Mouse (Mus musculus): Measurements from ENCODE around the gene Rgs14. TPM values are rescaled to one million over a fixed set of nuclear protein-coding genes. Genes with fewer than 3 reads are reported as not detected.

The Rgs14 gene
- polyA plus RNA-seq, 1 experiment from 2014 or later: 1.9 TPM

DNA sequence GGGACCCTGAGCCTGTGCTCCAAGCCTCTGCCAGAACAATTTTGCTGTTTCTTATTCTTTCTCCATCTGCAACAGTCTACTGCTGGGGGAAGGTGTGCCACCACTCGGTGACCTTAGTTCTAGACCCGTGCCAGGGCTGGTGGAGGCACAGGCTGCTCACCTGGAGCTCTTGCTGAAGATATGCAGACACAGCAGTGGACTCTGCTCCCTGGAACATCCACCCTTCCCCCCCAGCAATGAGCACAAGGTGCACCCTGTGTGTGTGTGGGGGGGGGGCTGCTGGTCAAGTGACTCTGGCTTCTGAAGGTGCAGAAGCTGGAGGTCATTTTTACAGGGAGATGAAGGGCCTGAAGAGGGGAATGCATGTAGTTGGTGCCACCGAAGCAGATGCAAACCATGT is 21.1 kb downstream of the Rgs14 start:
- no peak for DNase-seq (ENCODE audit: low spot score)
- H3K27ac ChIP-seq (ENCODE audit: low read depth, low read length): 0 out of 2 replicates have a peak overlapping the region, but pooled peaks have one; percentile 25
- H3K27me3 ChIP-seq (replicated peaks; ENCODE audit: control insufficient read depth, insufficient read depth, low read length): no peaks in the 10 kb centered on the region
- 60% methylated on average over 3 of the region's 3 CpGs for WGBS
- no peaks in the 10 kb centered on the region for H3K9me3 ChIP-seq (ENCODE audit: control insufficient read depth, low read length)
- no peaks in the 10 kb centered on the region; the same call in 1 of the 2 replicates for H3K4me1 ChIP-seq (replicated peaks; ENCODE audit: control insufficient read depth, insufficient read depth, low read length)
- H3K36me3 ChIP-seq (ENCODE audit: control insufficient read depth, insufficient read depth, low read length): no peaks in the 10 kb centered on the region
- H3K4me2 ChIP-seq: no peak overlapping the region
- ATAC-seq (replicated peaks; ENCODE audit: low FRiP score): no peak
- H3K4me3 ChIP-seq (ENCODE audit: low read depth, low read length): no peak overlapping the region
- H3K9ac ChIP-seq (ENCODE audit: low read depth, low read length): no peak overlapping the region

DNA sequence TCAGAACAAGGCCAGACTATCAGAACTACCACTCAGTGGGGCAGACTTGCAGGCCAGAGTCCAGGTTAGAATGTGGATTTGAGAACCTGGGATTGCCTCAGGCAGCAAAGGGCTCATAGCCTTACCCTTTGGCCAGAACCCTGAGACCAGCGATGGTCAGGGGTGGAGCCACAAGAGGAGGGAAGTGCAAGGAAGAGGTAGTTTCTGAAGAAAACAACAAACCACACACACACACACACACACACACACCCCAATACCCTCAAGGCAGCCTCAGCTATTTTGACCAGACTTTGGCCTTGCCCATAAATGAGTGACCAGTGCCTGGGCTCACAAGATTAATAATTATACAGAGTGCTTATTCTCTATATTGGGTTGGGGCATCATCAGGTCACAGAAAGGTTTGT is 22.1 kb downstream of the Rgs14 start:
- ATAC-seq (replicated peaks; ENCODE audit: low FRiP score): no peak
- Histone ChIP-seq H3K4me1 (replicated peaks; ENCODE audit: control insufficient read depth, insufficient read depth, low read length) (no peaks in the 10 kb centered on the region; the same call in 1 of the 2 replicates), H3K4me3 (ENCODE audit: low read depth, low read length) (no peak overlapping the region), H3K27ac (ENCODE audit: low read depth, low read length) (no peak overlapping the region), H3K27me3 (replicated peaks; ENCODE audit: control insufficient read depth, insufficient read depth, low read length) (peaks cover 4% of the 10 kb centered on the region; the same call in 1 of the 2 replicates), H3K9me3 (ENCODE audit: control insufficient read depth, low read length) (no peaks in the 10 kb centered on the region), H3K9ac (ENCODE audit: low read depth, low read length) (0 out of 2 replicates have a peak overlapping the region, but pooled peaks have one; percentile 34), H3K36me3 (ENCODE audit: control insufficient read depth, insufficient read depth, low read length) (no peaks in the 10 kb centered on the region), H3K4me2 (no peak overlapping the region)
- DNase-seq (ENCODE audit: low spot score): no peak
- 56% methylated on average over 1 of the region's 1 CpGs for WGBS

DNA sequence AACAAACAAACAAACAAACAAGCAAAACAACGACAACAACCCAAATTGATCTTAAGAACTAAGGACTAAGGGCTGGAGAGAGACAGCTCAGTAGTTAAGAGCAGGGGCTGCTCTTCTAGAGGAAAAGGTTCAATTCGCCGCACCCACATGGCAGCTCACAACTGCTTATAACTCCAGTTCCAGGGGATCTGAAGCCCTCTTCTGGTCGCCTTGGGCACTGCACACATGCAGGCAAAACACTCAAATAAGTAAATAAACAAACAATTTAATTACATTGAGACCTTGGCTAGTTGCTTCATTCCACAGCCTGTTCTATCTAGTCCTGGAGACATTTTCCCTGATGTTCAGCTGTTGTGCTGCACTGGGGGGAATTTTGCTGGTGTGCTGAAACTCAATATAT is 23.4 kb downstream of the Rgs14 start:
- H3K9ac ChIP-seq (ENCODE audit: low read depth, low read length): no peak overlapping the region
- H3K4me2 ChIP-seq: no peak overlapping the region
- WGBS: 66% methylated on average over 4 of the region's 4 CpGs
- ATAC-seq (replicated peaks; ENCODE audit: low FRiP score): no peak
- no peak overlapping the region for H3K4me3 ChIP-seq (ENCODE audit: low read depth, low read length)
- no peak for DNase-seq (ENCODE audit: low spot score)
- no peak overlapping the region for H3K27ac ChIP-seq (ENCODE audit: low read depth, low read length)
- no peaks in the 10 kb centered on the region for H3K9me3 ChIP-seq (ENCODE audit: control insufficient read depth, low read length)
- no peaks in the 10 kb centered on the region for H3K36me3 ChIP-seq (ENCODE audit: control insufficient read depth, insufficient read depth, low read length)
- H3K4me1 ChIP-seq (replicated peaks; ENCODE audit: control insufficient read depth, insufficient read depth, low read length): no peaks in the 10 kb centered on the region; the same call in 1 of the 2 replicates
- peaks cover 4% of the 10 kb centered on the region; the same call in 1 of the 2 replicates for H3K27me3 ChIP-seq (replicated peaks; ENCODE audit: control insufficient read depth, insufficient read depth, low read length)

DNA sequence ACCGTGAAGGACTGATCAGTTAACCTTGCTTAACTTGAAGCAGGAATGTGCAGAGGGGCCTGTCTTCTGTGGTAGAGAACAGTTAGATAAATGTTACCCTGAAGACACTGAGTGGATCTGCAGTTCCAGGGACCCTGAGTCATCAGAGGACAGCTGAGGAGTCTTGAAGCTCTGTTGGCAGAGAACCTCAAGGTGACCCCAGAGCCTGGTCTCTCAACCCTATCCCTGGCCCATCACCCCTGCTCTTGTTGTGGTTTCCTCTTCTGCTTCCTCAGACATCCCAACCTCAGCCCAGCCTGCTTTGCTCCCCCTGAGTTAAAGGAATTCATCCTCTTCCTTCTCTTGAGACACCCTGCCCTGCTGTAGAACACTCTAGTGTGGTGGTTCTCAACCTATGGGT is 28.6 kb downstream of the Rgs14 start, which contains the start of gene Slc34a1:
TSS of gene Slc34a1 (plus strand) at position 100 of the 400 bp plus-strand sequence.
- WGBS: 53% methylated on average over 1 of the region's 1 CpGs
- Histone ChIP-seq H3K36me3 (ENCODE audit: control insufficient read depth, insufficient read depth, low read length) (no peaks in the 10 kb centered on the region), H3K27me3 (replicated peaks; ENCODE audit: control insufficient read depth, insufficient read depth, low read length) (peaks cover 15% of the 10 kb centered on the region)

DNA sequence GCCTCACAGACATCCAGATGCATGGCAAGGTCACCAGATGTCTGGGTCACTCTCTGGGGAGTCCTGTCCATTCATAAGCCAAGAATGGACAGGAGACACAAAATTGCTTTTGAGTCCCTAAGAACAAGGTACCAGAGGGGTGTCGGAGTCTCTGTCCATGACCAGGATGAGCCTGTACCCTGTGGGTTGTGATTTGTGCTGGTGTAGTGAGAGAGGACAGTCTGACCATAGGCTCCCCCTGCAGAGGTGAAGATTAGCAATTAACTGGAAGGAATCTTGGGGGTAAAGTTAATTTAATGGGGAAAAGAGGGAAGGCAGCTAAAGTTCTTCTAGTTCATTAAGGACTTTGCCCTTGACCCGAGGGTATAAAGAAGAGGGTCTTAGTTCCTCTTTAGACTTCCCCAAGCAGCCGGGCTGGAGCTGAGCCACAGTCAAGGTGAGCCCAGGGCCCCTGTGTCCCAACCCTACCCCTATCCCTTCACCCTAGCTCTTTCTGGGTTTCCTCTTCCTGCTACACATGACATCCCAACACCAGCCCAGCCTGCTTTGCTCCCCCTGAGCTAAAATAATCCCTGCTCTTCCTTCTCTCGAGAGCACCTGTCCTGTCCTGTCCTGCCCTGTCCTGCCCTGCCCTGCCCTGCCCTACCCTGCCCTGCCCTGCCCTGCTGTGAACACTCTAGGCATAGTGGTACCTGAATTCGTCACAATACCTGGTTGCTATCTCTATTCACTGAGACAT is 29.9 kb downstream of the Rgs14 start:
- Histone ChIP-seq H3K36me3 (ENCODE audit: control insufficient read depth, insufficient read depth, low read length) (no peaks in the 10 kb centered on the region), H3K27ac (ENCODE audit: low read depth, low read length) (no peak overlapping the region), H3K4me1 (replicated peaks; ENCODE audit: control insufficient read depth, insufficient read depth, low read length) (no peaks in the 10 kb centered on the region), H3K9ac (ENCODE audit: low read depth, low read length) (no peak overlapping the region), H3K4me2 (no peak overlapping the region), H3K27me3 (replicated peaks; ENCODE audit: control insufficient read depth, insufficient read depth, low read length) (peaks cover 24% of the 10 kb centered on the region), H3K4me3 (ENCODE audit: low read depth, low read length) (no peak overlapping the region), H3K9me3 (ENCODE audit: control insufficient read depth, low read length) (no peaks in the 10 kb centered on the region)
- ATAC-seq (replicated peaks; ENCODE audit: low FRiP score) (no peak), DNase-seq (ENCODE audit: low spot score) (no peak)
- WGBS: 53% methylated on average over 5 of the region's 5 CpGs

More for the DNA sequence above, 28.6 kb downstream of the Rgs14 start, which contains the start of gene Slc34a1:
- no peak for DNase-seq (ENCODE audit: low spot score)
- no peak for ATAC-seq (replicated peaks; ENCODE audit: low FRiP score)
- no peak within 1 kb of the TSS for H3K4me3 ChIP-seq (ENCODE audit: low read depth, low read length)
- H3K9me3 ChIP-seq (ENCODE audit: control insufficient read depth, low read length): no peaks in the 10 kb centered on the region
- H3K4me1 ChIP-seq (replicated peaks; ENCODE audit: control insufficient read depth, insufficient read depth, low read length): no peaks in the 10 kb centered on the region
- H3K4me2 ChIP-seq: no peak within 1 kb of the TSS
- H3K9ac ChIP-seq (ENCODE audit: low read depth, low read length): no peak within 1 kb of the TSS
- no peak within 1 kb of the TSS for H3K27ac ChIP-seq (ENCODE audit: low read depth, low read length)

DNA sequence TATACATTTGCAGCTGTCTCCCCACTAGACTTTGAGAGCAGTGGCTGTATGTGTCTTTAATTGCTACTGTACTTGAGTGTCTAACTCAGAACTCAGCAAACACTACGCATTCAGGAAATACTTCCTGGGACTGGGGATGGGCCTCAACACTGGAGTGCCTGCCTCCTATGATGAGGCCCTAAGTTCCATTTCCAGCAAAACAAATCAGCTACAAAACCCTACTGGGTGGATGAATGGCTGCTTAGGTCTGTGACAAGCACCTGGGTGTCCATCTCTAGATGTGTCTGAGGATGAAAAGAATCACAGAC is 30.5 kb downstream of the Rgs14 start:
- DNase-seq (ENCODE audit: low spot score) (no peak), ATAC-seq (replicated peaks; ENCODE audit: low FRiP score) (no peak)
- Histone ChIP-seq H3K36me3 (ENCODE audit: control insufficient read depth, insufficient read depth, low read length) (no peaks in the 10 kb centered on the region), H3K9me3 (ENCODE audit: control insufficient read depth, low read length) (no peaks in the 10 kb centered on the region), H3K27ac (ENCODE audit: low read depth, low read length) (no peak overlapping the region), H3K9ac (ENCODE audit: low read depth, low read length) (no peak overlapping the region), H3K4me2 (no peak overlapping the region), H3K4me1 (replicated peaks; ENCODE audit: control insufficient read depth, insufficient read depth, low read length) (no peaks in the 10 kb centered on the region), H3K4me3 (ENCODE audit: low read depth, low read length) (no peak overlapping the region), H3K27me3 (replicated peaks; ENCODE audit: control insufficient read depth, insufficient read depth, low read length) (peaks cover 27% of the 10 kb centered on the region)
- 79% methylated on average over 1 of the region's 1 CpGs for WGBS

DNA sequence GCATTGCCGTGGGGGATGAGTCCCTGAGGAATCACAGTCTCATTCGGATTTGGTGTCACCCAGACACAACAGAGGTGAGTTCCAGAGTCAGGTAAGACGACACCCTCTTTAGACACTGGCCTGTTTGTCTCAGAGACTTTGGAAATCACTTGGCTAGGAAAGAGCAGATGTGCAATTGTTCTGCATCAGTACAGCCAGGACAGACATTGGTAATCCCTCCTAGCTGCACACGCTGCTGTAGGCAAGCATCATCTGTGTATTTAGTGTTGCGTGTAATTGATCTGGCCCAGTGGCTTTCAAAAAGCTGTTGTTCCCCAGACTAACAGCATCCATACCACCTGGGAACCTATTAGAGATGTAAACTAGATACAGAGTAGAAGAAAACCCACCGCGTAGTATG is 33.7 kb downstream of the Rgs14 start:
- H3K4me2 ChIP-seq: no peak overlapping the region
- no peak for DNase-seq (ENCODE audit: low spot score)
- WGBS: 78% methylated on average over 7 of the region's 7 CpGs
- ATAC-seq (replicated peaks; ENCODE audit: low FRiP score): no peak
- H3K27me3 ChIP-seq (replicated peaks; ENCODE audit: control insufficient read depth, insufficient read depth, low read length): peaks cover 37% of the 10 kb centered on the region
- H3K9ac ChIP-seq (ENCODE audit: low read depth, low read length): no peak overlapping the region
- H3K9me3 ChIP-seq (ENCODE audit: control insufficient read depth, low read length): no peaks in the 10 kb centered on the region
- no peak overlapping the region for H3K27ac ChIP-seq (ENCODE audit: low read depth, low read length)
- H3K36me3 ChIP-seq (ENCODE audit: control insufficient read depth, insufficient read depth, low read length): no peaks in the 10 kb centered on the region
- no peaks in the 10 kb centered on the region for H3K4me1 ChIP-seq (replicated peaks; ENCODE audit: control insufficient read depth, insufficient read depth, low read length)
- H3K4me3 ChIP-seq (ENCODE audit: low read depth, low read length): no peak overlapping the region

DNA sequence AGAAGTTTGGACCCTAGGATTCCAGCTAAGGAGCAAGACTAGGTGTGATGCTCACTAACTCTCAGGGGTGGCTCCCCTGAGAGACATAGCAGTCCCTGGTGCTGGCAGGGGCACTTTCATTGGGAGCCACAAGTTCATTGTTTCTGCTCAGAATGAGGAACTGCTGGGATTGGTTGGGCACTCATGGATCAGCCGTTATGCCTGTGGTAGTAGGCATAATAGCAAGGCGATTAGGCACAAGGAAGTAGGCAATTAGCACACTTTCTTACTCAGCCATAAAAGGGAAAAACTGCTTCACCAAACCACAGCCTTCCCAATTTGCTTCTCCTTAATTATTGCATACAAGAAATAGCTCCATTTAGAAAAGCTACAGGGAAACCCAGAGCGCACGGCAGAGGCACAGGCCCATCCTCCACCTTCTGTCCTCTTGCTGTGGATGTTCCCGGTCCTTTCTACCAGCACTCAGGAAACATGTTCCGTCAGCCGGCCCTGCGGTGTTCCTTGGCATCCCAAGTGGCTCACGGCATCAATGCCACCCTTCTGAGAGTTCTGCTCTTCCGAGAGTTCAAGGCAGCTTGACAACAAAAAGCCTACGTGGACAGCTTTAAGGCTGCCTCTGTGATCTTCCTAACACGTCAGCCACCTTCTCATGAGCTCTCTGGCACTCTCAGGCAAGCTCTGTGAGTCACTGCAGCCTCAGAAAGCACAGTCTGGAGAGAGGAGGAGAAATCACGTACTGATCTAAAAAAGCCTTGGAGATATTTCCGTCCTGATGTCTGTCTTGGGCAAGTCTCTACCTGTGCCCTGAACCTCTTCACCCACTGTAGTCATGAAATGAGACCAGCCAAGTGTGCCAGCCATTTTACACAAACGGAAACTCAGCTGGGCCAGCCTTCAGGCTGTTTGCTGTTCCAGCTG is 34.7 kb downstream of the Rgs14 start:
- Histone ChIP-seq H3K27me3 (replicated peaks; ENCODE audit: control insufficient read depth, insufficient read depth, low read length) (peaks cover 46% of the 10 kb centered on the region), H3K9me3 (ENCODE audit: control insufficient read depth, low read length) (no peaks in the 10 kb centered on the region), H3K36me3 (ENCODE audit: control insufficient read depth, insufficient read depth, low read length) (no peaks in the 10 kb centered on the region), H3K9ac (ENCODE audit: low read depth, low read length) (no peak overlapping the region), H3K4me3 (ENCODE audit: low read depth, low read length) (no peak overlapping the region), H3K4me1 (replicated peaks; ENCODE audit: control insufficient read depth, insufficient read depth, low read length) (no peaks in the 10 kb centered on the region), H3K4me2 (no peak overlapping the region), H3K27ac (ENCODE audit: low read depth, low read length) (no peak overlapping the region)
- ATAC-seq (replicated peaks; ENCODE audit: low FRiP score) (no peak), DNase-seq (ENCODE audit: low spot score) (no peak)
- 63% methylated on average over 15 of the region's 15 CpGs for WGBS

All from liver, embryonic 11.5 days (tissue).